Mouse (Mus musculus) spleen, postnatal 10 days (tissue): ENCODE results near the gene Bcap31.
A peak's percentile ranks its signal among the peaks of the same experiment; 100 is the strongest.
"Not testable (repeated sequence)": the region's sequence is repeated elsewhere in the genome, so short reads cannot be mapped to it uniquely, and the experiment has no call there.

ENCODE experiments used
- DNase-seq, 2 experiments: peaks; one replicate each; pipeline ENCODE4 v3.0.0; 2021 to 2022; ENCODE audit warnings: low spot score in 2 of 2

The Bcap31 gene

GRCm38 (mm10) chrX:73716109-73716661, at the start of gene Bcap31, which contains the start of gene Abcd1:
Gene Bcap31 (minus strand): TSS chrX:73716175.
Gene Abcd1 (plus strand): TSS chrX:73716597.
- DNase-seq, result peak; percentile 84 to 96

GRCm38 (mm10) chrX:73765311-73765710, 49.3 kb upstream of the Bcap31 start:
- peak in 1 of 2 experiments; percentile 37 for DNase-seq

DNA sequence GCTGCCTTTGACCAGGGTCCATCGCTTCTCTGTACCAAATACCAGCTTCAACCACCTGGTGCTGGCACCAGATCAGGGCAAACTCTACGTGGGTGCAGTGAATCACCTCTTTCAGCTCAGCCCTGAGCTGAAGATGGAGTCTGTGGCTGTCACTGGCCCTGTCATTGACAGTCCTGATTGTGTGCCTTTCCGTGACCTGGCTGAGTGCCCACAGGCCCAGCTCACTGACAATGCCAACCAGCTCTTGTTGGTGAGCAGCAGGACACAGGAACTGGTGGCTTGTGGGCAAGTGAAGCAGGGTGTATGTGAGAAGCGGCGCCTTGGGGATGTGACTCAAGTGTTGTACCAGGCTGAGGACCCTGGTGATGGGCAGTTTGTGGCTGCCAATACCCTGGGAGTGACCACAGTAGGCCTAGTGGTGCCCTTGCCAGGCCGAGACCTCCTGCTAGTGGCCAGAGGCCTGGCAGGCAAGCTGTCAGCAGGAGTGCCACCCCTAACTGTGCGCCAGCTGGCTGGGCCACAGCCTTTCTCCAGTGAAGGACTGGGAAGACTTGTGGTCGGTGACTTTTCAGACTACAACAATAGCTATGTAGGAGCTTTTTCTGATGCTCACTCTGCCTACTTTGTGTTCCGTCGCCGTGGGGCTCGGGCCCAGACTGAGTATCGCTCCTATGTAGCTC, 42.8 kb upstream of the Bcap31 start:
- no peak for DNase-seq

DNA sequence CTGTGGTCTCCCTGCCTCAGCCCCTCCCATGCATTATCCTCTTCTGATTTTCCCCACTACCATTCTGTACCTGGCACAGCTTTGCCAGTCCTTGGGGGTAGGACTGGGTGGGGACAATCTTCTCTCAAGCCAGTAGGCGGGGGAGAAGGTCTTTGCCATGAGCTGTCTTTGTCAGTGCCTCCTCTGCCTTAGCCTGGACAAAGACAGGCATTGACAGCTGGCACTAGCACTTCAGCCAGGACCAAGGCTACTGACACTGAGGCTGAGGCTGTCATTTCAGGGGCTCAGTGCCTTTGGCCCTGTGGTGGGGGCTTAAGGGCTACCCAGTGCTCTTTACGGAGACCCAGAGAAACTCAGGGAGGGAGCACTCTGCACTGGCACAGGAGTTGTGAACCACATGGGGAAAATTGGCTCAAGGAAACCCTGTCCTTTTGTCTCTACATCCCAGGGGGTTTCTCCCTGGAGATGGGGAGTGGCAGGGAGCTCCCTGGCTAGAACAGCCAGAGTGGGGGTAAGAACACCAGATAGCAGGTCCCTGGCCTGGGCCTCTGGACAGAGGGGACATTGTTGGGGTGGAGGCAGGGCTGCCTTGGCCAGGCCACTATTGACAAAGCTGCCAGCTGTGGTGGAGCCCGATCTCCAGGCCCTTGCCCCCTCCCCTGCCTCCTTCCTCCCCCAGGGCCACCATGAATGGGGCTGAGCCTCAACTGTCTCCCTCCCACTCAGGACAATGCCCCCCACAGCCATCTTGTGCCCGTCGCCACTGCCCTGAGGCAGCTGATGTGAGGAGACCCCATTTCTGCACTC, 40.6 kb upstream of the Bcap31 start, which contains the start of gene Plxnb3:
Gene Plxnb3 (plus strand): TSS at position 757 of the 807 bp plus-strand sequence.
- no peak for DNase-seq

- no peak for DNase-seq
Observed at GRCm38 (mm10) chrX:73748977-73749376, 33.0 kb upstream of the Bcap31 start.

DNA sequence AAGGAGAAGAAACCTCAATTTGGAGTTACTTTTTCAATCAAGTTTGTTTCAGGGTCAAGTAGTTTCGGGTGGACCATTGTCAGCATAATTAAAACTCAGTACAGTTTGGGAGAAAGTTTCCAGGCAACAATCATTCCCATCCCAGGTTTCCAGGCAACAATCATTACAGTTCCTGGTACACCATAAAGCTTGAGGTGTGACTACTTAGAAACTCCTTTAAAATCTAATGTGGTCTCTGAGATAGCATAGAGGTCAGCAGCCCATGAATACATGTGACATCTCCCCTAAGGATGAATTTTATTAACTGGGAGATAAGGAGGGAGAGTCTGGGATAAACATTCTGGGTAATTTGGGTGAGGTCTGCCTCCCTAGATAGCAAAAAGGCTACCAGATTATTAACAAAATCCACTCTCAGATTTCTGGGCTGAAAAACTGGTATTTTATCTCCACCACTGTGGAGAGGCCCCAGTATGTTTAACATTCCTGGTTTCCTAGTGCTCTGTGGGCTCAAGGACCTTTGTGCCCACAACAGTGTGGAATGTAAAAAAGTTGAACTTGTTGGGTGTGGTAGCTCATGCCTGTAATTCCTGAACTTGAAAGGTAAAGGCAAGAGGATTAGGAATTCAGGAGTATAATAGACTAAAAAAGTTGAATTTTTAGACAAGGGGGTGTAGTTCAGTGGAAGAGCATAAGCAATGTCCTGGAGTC, 29.0 kb upstream of the Bcap31 start:
- DNase-seq, result no peak

GRCm38 (mm10) chrX:73739841-73740240, 23.9 kb upstream of the Bcap31 start:
- not testable (repeated sequence) for DNase-seq

DNA sequence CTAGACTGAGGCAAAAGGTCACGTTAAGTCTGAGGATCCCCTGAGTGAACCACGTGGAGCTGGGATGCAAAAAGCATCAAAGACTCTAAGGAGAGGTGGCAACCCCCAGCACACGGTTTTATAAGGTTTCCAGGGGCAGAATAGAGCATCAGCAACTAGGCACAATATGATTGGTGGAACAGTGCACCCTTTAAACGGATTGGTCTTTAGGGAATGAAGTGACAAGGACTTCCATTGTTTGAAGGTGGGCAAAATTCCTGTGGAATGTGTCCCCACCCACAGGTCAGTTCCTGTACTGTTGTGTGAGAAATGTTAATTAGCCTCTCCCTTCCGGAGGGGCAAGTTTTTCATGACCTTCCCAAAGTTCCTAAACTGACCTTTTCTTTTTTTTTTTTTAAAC, 23.2 kb upstream of the Bcap31 start:
- DNase-seq, result no peak

GRCm38 (mm10) chrX:73738155-73738554, 22.2 kb upstream of the Bcap31 start:
- peak in 1 of 2 experiments; percentile 38 for DNase-seq

DNA sequence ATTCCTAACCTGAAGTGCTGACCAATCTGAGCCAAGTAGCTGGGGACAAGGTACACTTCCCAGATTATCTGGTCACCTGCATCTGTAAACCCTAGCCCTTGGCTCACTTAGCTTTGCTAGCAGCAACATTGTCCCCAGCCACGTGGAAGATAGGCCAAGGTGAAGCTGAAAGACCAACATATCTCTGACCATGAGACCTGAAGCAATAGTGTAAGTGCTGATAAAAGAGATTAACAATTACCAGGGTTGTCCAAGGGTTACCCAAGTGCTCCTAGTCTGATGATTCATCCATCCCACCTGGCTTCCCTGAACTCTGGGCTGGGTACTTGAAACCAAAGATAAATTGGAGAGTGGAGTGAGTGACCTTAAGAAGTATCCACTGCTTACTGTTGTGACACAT, 14.9 kb upstream of the Bcap31 start:
- no peak for DNase-seq

DNA sequence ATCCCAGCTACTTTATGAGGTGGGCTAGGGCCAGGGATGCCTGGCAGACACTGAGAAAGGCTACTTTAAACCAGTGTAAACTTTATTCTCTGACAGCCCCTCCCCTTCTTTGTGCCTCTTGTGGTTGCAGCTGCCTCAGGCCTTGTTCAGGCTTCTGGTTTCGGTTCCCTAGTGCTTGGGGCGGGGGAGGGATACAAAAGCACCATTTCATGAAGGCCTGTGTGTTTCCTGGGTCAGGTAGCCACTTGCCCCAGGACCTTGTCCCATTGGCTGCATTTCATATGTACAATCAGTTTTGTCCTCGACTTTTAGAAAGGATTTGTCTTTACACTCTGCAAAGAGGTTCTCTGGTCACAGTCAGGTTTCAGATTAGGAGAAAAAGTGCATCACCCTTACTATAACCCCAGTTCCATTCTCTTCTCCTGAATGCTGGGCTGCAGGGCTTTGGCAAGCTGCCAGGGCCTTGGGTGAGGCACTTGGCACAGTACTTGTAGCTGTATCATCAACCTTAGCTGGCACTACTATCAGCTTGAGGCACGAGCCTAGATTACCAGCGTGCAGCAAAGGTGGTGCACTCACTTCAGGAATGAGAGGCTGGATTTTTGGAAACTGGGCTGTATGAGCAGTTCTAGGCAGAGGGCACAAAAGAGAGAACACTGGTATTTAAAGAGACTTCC, 2.8 kb upstream of the Bcap31 start:
- DNase-seq, result peak; percentile 36 to 74

- DNase-seq, result peak in 1 of 2 experiments; percentile 20
Observed at GRCm38 (mm10) chrX:73718271-73718670, 2.3 kb upstream of the Bcap31 start.

- peak; percentile 33 to 47 for DNase-seq
Observed at GRCm38 (mm10) chrX:73717667-73718066, 1.7 kb upstream of the Bcap31 start.

- DNase-seq, result peak in 1 of 2 experiments; percentile 59
Observed at GRCm38 (mm10) chrX:73716709-73717545, 952 bp upstream of the Bcap31 start.

- DNase-seq, result peak; percentile 26 to 62
Observed at GRCm38 (mm10) chrX:73715476-73716108, 383 bp downstream of the Bcap31 start.

GRCm38 (mm10) chrX:73700472-73700871, 15.5 kb downstream of the Bcap31 start:
- no peak for DNase-seq

GRCm38 (mm10) chrX:73690917-73691629, 24.9 kb downstream of the Bcap31 start:
- DNase-seq, result peak; percentile 15 to 53

GRCm38 (mm10) chrX:73685629-73686028, 30.3 kb downstream of the Bcap31 start:
- no peak for DNase-seq

DNA sequence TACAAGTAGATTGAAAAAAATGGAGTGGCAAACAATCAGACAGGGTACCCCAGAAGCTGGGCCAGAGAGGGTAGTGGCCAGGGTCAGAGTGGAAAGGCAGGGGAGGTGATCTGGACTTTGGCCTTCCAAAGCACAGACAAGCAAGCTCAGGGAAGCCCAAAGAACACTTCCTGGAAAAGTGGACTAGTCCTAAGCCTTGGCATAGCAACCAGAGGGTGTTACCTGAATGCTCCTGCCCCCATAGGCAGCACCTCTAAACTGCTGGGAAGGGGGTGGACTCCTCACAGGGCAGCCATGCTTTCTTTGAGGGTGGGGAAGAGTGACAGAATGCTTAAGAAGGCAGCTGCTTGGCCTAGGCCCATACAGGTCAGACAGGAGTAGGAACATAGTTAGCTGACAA, 31.0 kb downstream of the Bcap31 start:
- DNase-seq, result no peak
